Mouse (Mus musculus): ENCODE measurements at regions not wholly inside any gene's neighbourhood (a gene's known extent, or its start where the extent isn't known, plus 50 kb on each side); places are given as distances from the start of the nearest gene placed in this dataset.

GRCm38 (mm10) chr16:39431581-39431980 is 539.1 kb downstream of the Igsf11 start:
- Histone ChIP-seq H3K4me3 (replicated peaks; ENCODE audit: low read depth, low read length) (no peak overlapping the region), H3K27ac (no peak overlapping the region), H3K4me2 (ENCODE audit: low read length) (no peak overlapping the region), H3K27me3 (ENCODE audit: insufficient read depth, low read length) (no peaks in the 10 kb centered on the region), H3K9ac (ENCODE audit: low read depth, low read length) (no peak overlapping the region), H3K9me3 (replicated peaks; ENCODE audit: low read length) (no peaks in the 10 kb centered on the region), H3K36me3 (ENCODE audit: insufficient read depth, low read length) (no peaks in the 10 kb centered on the region), H3K4me1 (replicated peaks; ENCODE audit: insufficient read depth, low read length) (no peaks in the 10 kb centered on the region)
- 89% methylated on average over 1 of the region's 1 CpGs for WGBS
- DNase-seq (ENCODE audit: low spot score) (no peak), ATAC-seq (replicated peaks; ENCODE audit: low FRiP score, low read depth) (no peak)
- TF ChIP-seq CTCF (IDR thresholded peaks at IDR 0.05; ENCODE audit: low read depth): no peak

DNA sequence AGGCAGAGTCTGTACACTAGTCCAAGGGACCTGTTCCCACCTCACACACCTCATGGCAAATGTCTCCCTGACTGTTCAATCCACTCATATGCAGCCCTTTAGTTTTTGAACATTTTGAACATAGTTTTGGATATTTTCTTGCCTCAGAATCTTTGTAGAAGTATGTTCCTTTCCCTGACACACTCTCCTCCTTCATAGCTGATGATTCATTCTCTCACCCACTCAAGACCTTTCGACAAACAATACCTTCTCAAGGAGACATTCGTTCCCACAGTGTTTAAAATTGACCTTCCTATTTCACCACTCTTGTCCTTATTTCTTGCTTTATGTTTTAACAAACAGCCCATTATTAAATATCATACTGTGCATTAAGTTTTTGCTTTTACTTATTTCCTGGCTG is 538.4 kb upstream of the Lsamp start:
- no peak for TF ChIP-seq CTCF (IDR thresholded peaks at IDR 0.05; ENCODE audit: low read depth)

DNA sequence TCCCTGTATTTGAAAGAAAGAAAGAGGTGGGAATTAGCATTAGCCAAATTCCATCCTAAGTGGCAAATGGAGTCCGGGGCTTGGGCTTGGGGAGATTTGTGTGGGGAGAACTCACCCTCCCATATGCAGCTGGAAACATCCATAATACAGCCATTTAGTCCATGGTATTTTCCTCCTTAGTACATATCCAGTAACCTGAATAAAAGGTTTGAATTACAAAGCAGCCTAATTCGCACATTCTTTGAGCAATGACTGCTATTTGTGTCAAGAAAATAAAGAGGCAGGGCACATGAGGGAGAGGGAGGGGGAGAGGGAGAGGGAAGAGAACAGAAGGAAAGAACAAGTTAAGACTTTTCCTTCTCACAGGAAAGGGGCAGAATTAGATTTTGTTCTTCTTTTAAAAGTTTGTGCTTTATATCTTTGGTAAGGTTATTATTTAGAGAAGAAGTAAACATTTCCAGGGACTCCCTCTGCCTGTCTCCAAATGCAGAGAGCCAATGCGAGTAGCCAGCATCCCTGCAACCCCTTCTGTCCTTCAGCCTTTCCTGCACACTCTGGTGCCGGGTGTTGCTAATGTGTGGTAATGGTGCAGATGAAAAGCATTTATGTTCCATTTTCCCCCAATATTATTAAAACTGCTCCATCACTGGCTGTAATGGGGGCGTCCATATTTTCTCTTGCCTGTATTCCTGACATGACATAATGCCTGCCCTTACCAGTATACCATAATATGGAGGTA is 530.6 kb upstream of the Lsamp start:
- no peak overlapping the region for H3K4me2 ChIP-seq (ENCODE audit: low read length)
- WGBS: 68% methylated on average over 5 of the region's 5 CpGs
- no peaks in the 10 kb centered on the region for H3K36me3 ChIP-seq (ENCODE audit: insufficient read depth, low read length)
- ATAC-seq (replicated peaks; ENCODE audit: low FRiP score, low read depth) (no peak), DNase-seq (ENCODE audit: low spot score) (no peak)
- H3K9me3 ChIP-seq (replicated peaks; ENCODE audit: low read length): no peaks in the 10 kb centered on the region
- H3K27ac ChIP-seq: no peak overlapping the region
- H3K4me3 ChIP-seq (replicated peaks; ENCODE audit: low read depth, low read length): no peak overlapping the region
- H3K27me3 ChIP-seq (ENCODE audit: insufficient read depth, low read length): no peaks in the 10 kb centered on the region
- H3K9ac ChIP-seq (ENCODE audit: low read depth, low read length): no peak overlapping the region
- no peak for TF ChIP-seq CTCF (IDR thresholded peaks at IDR 0.05; ENCODE audit: low read depth)
- H3K4me1 ChIP-seq (replicated peaks; ENCODE audit: insufficient read depth, low read length): no peaks in the 10 kb centered on the region

More for the DNA sequence above, 538.4 kb upstream of the Lsamp start:
- Histone ChIP-seq H3K4me1 (replicated peaks; ENCODE audit: insufficient read depth, low read length) (no peaks in the 10 kb centered on the region), H3K27me3 (ENCODE audit: insufficient read depth, low read length) (no peaks in the 10 kb centered on the region), H3K9ac (ENCODE audit: low read depth, low read length) (no peak overlapping the region), H3K9me3 (replicated peaks; ENCODE audit: low read length) (no peaks in the 10 kb centered on the region), H3K27ac (no peak overlapping the region), H3K4me2 (ENCODE audit: low read length) (no peak overlapping the region), H3K36me3 (ENCODE audit: insufficient read depth, low read length) (no peaks in the 10 kb centered on the region), H3K4me3 (replicated peaks; ENCODE audit: low read depth, low read length) (no peak overlapping the region)
- WGBS: 81% methylated on average over 2 of the region's 2 CpGs
- DNase-seq (ENCODE audit: low spot score) (no peak), ATAC-seq (replicated peaks; ENCODE audit: low FRiP score, low read depth) (no peak)

Data from kidney, postnatal 0 days (tissue).